Mouse (Mus musculus) bone marrow macrophage, adult 2 months (primary cell): Measurements from ENCODE around the gene Aagab.

Experiments used
- CTCF ChIP-seq: IDR thresholded peaks from 2 replicates; pipeline ENCODE4 v1.5.1; 2012; ENCODE audit warnings: low read depth, mild to moderate bottlenecking, low read length, moderate library complexity
- POLR2A ChIP-seq: IDR thresholded peaks from 2 replicates; pipeline ENCODE4 v1.6.1; 2012; ENCODE audit warnings: mild to moderate bottlenecking, low read depth, low read length, borderline replicate concordance

DNA sequence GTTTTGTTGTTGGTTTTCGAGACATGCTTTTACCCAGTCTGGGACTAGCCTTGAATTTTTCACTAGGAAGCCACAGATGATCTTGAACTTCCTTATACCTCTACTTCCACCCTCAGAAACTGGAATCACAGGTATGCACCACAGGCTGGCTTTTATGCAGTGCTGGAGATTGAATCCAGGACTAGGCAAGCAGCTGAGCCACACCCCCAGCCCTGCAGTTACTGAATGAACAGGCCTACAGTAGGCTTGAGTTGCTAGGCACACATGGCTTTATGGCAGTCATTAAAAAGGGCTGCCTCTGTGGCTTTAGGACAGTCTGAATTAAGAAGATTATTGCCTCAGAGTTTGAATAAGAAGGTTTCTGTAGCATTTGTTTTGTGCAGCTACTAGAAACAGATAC is 7.4 kb upstream of the Aagab start:
- no peak for TF ChIP-seq CTCF
- no peak for TF ChIP-seq POLR2A
